In the genomic region with DNA sequence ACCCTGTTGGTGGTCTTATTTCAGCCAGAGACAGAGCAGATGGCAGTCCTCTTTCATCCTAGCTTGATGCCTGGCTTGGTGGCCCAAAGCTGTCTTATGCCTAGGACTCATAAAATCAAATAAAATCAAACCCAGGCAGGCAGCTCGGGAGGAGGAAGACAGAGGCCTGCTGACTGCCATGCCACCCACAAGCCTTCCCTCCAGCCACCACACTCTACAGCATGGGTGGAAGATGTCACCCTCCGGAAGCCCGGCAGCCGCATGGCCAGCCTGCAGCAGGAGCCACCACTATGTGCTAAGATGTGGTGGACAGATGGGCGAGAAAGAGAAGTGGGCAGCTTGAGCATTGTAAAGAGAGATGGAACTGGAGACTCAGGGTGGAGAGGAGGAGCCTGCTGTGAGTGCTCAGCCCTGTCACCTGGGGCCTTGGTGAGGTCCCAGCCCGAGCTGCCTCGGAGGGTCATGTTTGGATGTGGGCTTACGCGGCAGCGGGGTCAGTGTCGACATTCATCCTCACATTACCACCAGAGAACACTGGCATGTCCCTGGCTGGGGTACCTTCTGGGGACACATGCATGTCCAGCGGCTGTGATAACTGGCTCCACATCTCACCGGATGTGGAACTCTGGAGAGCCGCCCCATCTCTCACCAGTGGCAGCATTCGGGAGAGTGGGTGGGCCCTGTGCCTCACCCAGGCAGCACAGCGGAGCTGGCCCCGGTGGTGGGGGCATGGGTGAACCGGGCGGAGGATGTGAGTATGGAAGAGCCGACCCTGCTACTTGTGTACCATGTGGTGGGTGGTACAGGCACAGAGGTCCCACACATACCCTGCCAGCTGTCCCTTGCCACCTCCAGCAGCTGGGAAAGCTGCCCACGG, we compare ENCODE assay signal across 8 mouse cellular contexts. TPM values are rescaled to one million over a fixed set of nuclear protein-coding genes. Genes with fewer than 3 reads are reported as not detected.
A peak's percentile ranks its signal among the peaks of the same experiment; 100 is the strongest.
DNase-seq lines count a peak whose midpoint lies in the region; ATAC-seq and TF ChIP-seq lines count a peak whose summit lies in the region.

No protein-coding gene starts in this region.

- no peaks in the 10 kb centered on the region for H3K27me3 ChIP-seq in heart, embryonic 14.5 days (ENCODE audit: control insufficient read depth, insufficient read depth, low read length)
- 0 out of 2 replicates have a peak, but pooled peaks cover 3% of the 10 kb centered on the region for H3K27me3 ChIP-seq in midbrain, embryonic 12.5 days
- H3K27me3 ChIP-seq in midbrain, embryonic 15.5 days (replicated peaks), result no peaks in the 10 kb centered on the region
- no peaks in the 10 kb centered on the region for H3K27me3 ChIP-seq in forebrain, postnatal 0 days (ENCODE audit: insufficient read depth, low read length)
- no peaks in the 10 kb centered on the region for H3K27me3 ChIP-seq in stomach, embryonic 15.5 days (replicated peaks)

- intact Hi-C loops in heart, postnatal 10 days (cut with DNase I), result no loop called here

- H3K4me2 ChIP-seq in heart, embryonic 14.5 days (ENCODE audit: low read length), result peak overlapping the region; percentile 51
- peak overlapping the region; percentile 13; the same call in 1 of the 2 replicates for H3K4me2 ChIP-seq in midbrain, embryonic 12.5 days (replicated peaks)
- no peak overlapping the region for H3K4me2 ChIP-seq in midbrain, embryonic 15.5 days
- H3K4me2 ChIP-seq in forebrain, postnatal 0 days (ENCODE audit: low read depth), result no peak overlapping the region
- H3K4me2 ChIP-seq in stomach, embryonic 15.5 days, result peak overlapping the region; percentile 42

- TF ChIP-seq CTCF in forebrain, postnatal 0 days (IDR thresholded peaks at IDR 0.05; ENCODE audit: low read depth), result no peak

- no peak for ATAC-seq in heart, embryonic 14.5 days (ENCODE audit: insufficient number of reproducible peaks, insufficient read depth, low FRiP score, low read depth)
- ATAC-seq in midbrain, embryonic 12.5 days (ENCODE audit: low FRiP score, low read depth), result no peak
- ATAC-seq in midbrain, embryonic 15.5 days (replicated peaks), result no peak
- peak; percentile 29 for ATAC-seq in forebrain, postnatal 0 days
- ATAC-seq in stomach, embryonic 15.5 days (ENCODE audit: insufficient read depth, low FRiP score, low read depth), result 0 out of 2 replicates have a peak, but pooled peaks have one; percentile 27

- H3K9ac ChIP-seq in heart, embryonic 14.5 days (ENCODE audit: low read length), result no peak overlapping the region
- 0 out of 2 replicates have a peak overlapping the region, but pooled peaks have one; percentile 5 for H3K9ac ChIP-seq in midbrain, embryonic 12.5 days (replicated peaks)
- H3K9ac ChIP-seq in midbrain, embryonic 15.5 days, result no peak overlapping the region
- H3K9ac ChIP-seq in forebrain, postnatal 0 days, result no peak overlapping the region
- H3K9ac ChIP-seq in stomach, embryonic 15.5 days, result no peak overlapping the region

- H3K4me3 ChIP-seq in heart, embryonic 14.5 days (ENCODE audit: control insufficient read depth in 1 of 2, insufficient read depth in 1 of 2, low read depth in 1 of 2, low read length in 2 of 2), result no peak overlapping the region
- H3K4me3 ChIP-seq in midbrain, embryonic 12.5 days, result no peak overlapping the region
- no peak overlapping the region for H3K4me3 ChIP-seq in midbrain, embryonic 15.5 days
- no peak overlapping the region for H3K4me3 ChIP-seq in forebrain, postnatal 0 days (ENCODE audit: low read depth, low read length)
- H3K4me3 ChIP-seq in stomach, embryonic 15.5 days (replicated peaks), result peak overlapping the region; percentile 4; the same call in 1 of the 2 replicates

- H3K9me3 ChIP-seq in heart, embryonic 14.5 days (ENCODE audit: control insufficient read depth, low read length), result no peaks in the 10 kb centered on the region
- no peaks in the 10 kb centered on the region for H3K9me3 ChIP-seq in midbrain, embryonic 12.5 days
- H3K9me3 ChIP-seq in midbrain, embryonic 15.5 days, result no peaks in the 10 kb centered on the region
- no peaks in the 10 kb centered on the region for H3K9me3 ChIP-seq in forebrain, postnatal 0 days (ENCODE audit: low read length)
- no peaks in the 10 kb centered on the region for H3K9me3 ChIP-seq in stomach, embryonic 15.5 days

- 28% methylated on average over 21 of the region's 21 CpGs for WGBS in heart, embryonic 14.5 days
- WGBS in midbrain, embryonic 12.5 days, result 42% methylated on average over 21 of the region's 21 CpGs
- 35% methylated on average over 21 of the region's 21 CpGs for WGBS in midbrain, embryonic 15.5 days
- 48% methylated on average over 21 of the region's 21 CpGs for whole genome bisulfite sequencing in forebrain, postnatal 0 days
- 35% methylated on average over 21 of the region's 21 CpGs for WGBS in stomach, embryonic 15.5 days

- no peak for DNase-seq in heart, postnatal 10 days
- DNase-seq in forebrain, postnatal 0 days, result no peak
- DNase-seq in adrenal gland, postnatal 14 days, result no peak
- no peak for DNase-seq in B cell, adult 2 months

- H3K36me3 ChIP-seq in heart, embryonic 14.5 days (ENCODE audit: control insufficient read depth, insufficient read depth, low read length), result no peaks in the 10 kb centered on the region
- no peaks in the 10 kb centered on the region for H3K36me3 ChIP-seq in midbrain, embryonic 12.5 days
- H3K36me3 ChIP-seq in midbrain, embryonic 15.5 days (replicated peaks), result no peaks in the 10 kb centered on the region
- H3K36me3 ChIP-seq in forebrain, postnatal 0 days (ENCODE audit: insufficient read depth), result no peaks in the 10 kb centered on the region
- no peaks in the 10 kb centered on the region for H3K36me3 ChIP-seq in stomach, embryonic 15.5 days

- no peak overlapping the region for H3K27ac ChIP-seq in heart, embryonic 14.5 days (replicated peaks in 1 of 2; ENCODE audit: control insufficient read depth in 1 of 2, insufficient read depth in 1 of 2, low read depth in 2 of 2, low read length in 2 of 2)
- no peak overlapping the region for H3K27ac ChIP-seq in midbrain, embryonic 12.5 days (replicated peaks)
- no peak overlapping the region for H3K27ac ChIP-seq in midbrain, embryonic 15.5 days
- H3K27ac ChIP-seq in forebrain, postnatal 0 days (ENCODE audit: low read depth, low read length), result no peak overlapping the region
- H3K27ac ChIP-seq in stomach, embryonic 15.5 days, result no peak overlapping the region

- no peaks in the 10 kb centered on the region for H3K4me1 ChIP-seq in heart, embryonic 14.5 days (ENCODE audit: control insufficient read depth in 2 of 2, insufficient read depth in 2 of 2, low read length in 2 of 2)
- no peaks in the 10 kb centered on the region for H3K4me1 ChIP-seq in midbrain, embryonic 12.5 days
- H3K4me1 ChIP-seq in midbrain, embryonic 15.5 days, result no peaks in the 10 kb centered on the region
- H3K4me1 ChIP-seq in forebrain, postnatal 0 days (ENCODE audit: insufficient read depth), result no peaks in the 10 kb centered on the region
- H3K4me1 ChIP-seq in stomach, embryonic 15.5 days, result 0 out of 2 replicates have a peak, but pooled peaks cover 4% of the 10 kb centered on the region

RNA-seq across cellular contexts. Expression of gene Osbp2, which starts 29.9 kb away (rescaled TPM):
- polyA plus RNA-seq in heart, embryonic 14.5 days (2014; fragmentation: Nextera tagmentation; extraction: Ambion mirVana), result 0.34 and 0.85 TPM in 2 replicates
- total RNA-seq in heart, postnatal 10 days (2021), result 1 to 10 TPM; 5.6 to 6.1 TPM
- 5.1 and 5.3 TPM in 2 replicates for polyA plus RNA-seq in midbrain, embryonic 12.5 days (2016; fragmentation: Nextera tagmentation; extraction: Ambion mirVana)
- 33.5 and 36.2 TPM in 2 replicates for polyA plus RNA-seq in midbrain, embryonic 15.5 days (2015; fragmentation: Nextera tagmentation; extraction: Ambion mirVana)
- 48.1 and 63.2 TPM in 2 replicates for total RNA-seq in forebrain, postnatal 0 days (2014; rRNA removed)
- 21.3 and 30.8 TPM in 2 replicates for polyA plus RNA-seq in forebrain, postnatal 0 days (2015; fragmentation: Nextera tagmentation; extraction: Ambion mirVana)
- polyA plus RNA-seq in stomach, embryonic 15.5 days (2015; fragmentation: Nextera tagmentation; extraction: Ambion mirVana), result 0.39 and 0.40 TPM in 2 replicates
- total RNA-seq in adrenal gland, postnatal 14 days (2021), result 1.9 and 2.1 TPM in 2 replicates

Comparison
In these comparisons a context has a peak if more than half of its experiments do, and no peak if none do; other contexts are left out.
1. H3K4me2 ChIP-seq: peak in heart, embryonic 14.5 days (single experiment), midbrain, embryonic 12.5 days (single experiment) and stomach, embryonic 15.5 days (single experiment); none in midbrain, embryonic 15.5 days (single experiment) and forebrain, postnatal 0 days (single experiment).
2. ATAC-seq: peak in forebrain, postnatal 0 days (single experiment) and stomach, embryonic 15.5 days (single experiment); none in heart, embryonic 14.5 days (single experiment), midbrain, embryonic 12.5 days (single experiment) and midbrain, embryonic 15.5 days (single experiment).